Mouse (Mus musculus): ENCODE measurements around the gene Arhgef2. TPM values are rescaled to one million over a fixed set of nuclear protein-coding genes. Genes with fewer than 3 reads are reported as not detected.

The Arhgef2 gene
- 83.5 and 83.9 TPM in 2 replicates for polyA plus RNA-seq (2012; rRNA removed)

GRCm38 (mm10) chr3:88605666-88606065, at the start of gene Arhgef2:
TSS of gene Arhgef2 (plus strand) at chr3:88605966.

GRCm38 (mm10) chr3:88575540-88575939, 30.2 kb upstream of the Arhgef2 start, which contains the start of gene Ssr2:
TSS of gene Ssr2 (plus strand) at chr3:88575876.

GRCm38 (mm10) chr3:88652846-88653515, 47.2 kb downstream of the Arhgef2 start, which contains the start of gene Rxfp4:
TSS of gene Rxfp4 (minus strand) at chr3:88653142.

GRCm38 (mm10) chr3:88684980-88685941, 79.5 kb downstream of the Arhgef2 start, which contains the start of gene Khdc4:
TSS of gene Khdc4 (plus strand) at chr3:88685803.

Other genes starting within 250 kb of the Arhgef2 start
- 35.6 and 45.5 TPM in 2 replicates for gene Paqr6, start 241.4 kb upstream of the Arhgef2 start, polyA plus RNA-seq (2012; rRNA removed)
- 0.33 and 0.38 TPM in 2 replicates for gene Bglap3, start 233.2 kb upstream of the Arhgef2 start, polyA plus RNA-seq (2012; rRNA removed)
- gene Bglap2, start 227.3 kb upstream of the Arhgef2 start, polyA plus RNA-seq (2012; rRNA removed), result not detected in 2 replicates
- gene Bglap, start 221.5 kb upstream of the Arhgef2 start, polyA plus RNA-seq (2012; rRNA removed), result not detected in 2 replicates
- gene Pmf1, start 195.6 kb upstream of the Arhgef2 start, polyA plus RNA-seq (2012; rRNA removed), result 107 and 123 TPM in 2 replicates
- gene Slc25a44, start 180.8 kb upstream of the Arhgef2 start, polyA plus RNA-seq (2012; rRNA removed), result 31.8 and 37.9 TPM in 2 replicates
- gene Sema4a, start 144.8 kb upstream of the Arhgef2 start, polyA plus RNA-seq (2012; rRNA removed), result 40.9 and 48.8 TPM in 2 replicates
- gene Lmna, start 96.0 kb upstream of the Arhgef2 start, polyA plus RNA-seq (2012; rRNA removed), result 370 and 373 TPM in 2 replicates
- 17.5 and 19.7 TPM in 2 replicates for gene Mex3a, start 73.6 kb upstream of the Arhgef2 start, polyA plus RNA-seq (2012; rRNA removed)
- 41.8 and 42.1 TPM in 2 replicates for gene Rab25, start 57.7 kb upstream of the Arhgef2 start, polyA plus RNA-seq (2012; rRNA removed)
- 134 and 152 TPM in 2 replicates for gene Lamtor2, start 52.9 kb upstream of the Arhgef2 start, polyA plus RNA-seq (2012; rRNA removed)
- gene Ubqln4, start 52.2 kb upstream of the Arhgef2 start, polyA plus RNA-seq (2012; rRNA removed), result 89.1 and 108 TPM in 2 replicates
- 219 and 314 TPM in 2 replicates for gene Ssr2, start 30.1 kb upstream of the Arhgef2 start, polyA plus RNA-seq (2012; rRNA removed)
- gene Rxfp4, start 47.2 kb downstream of the Arhgef2 start, polyA plus RNA-seq (2012; rRNA removed), result not detected in 2 replicates
- gene Khdc4, start 79.8 kb downstream of the Arhgef2 start, polyA plus RNA-seq (2012; rRNA removed), result 54.8 and 71.4 TPM in 2 replicates
- gene Rit1, start 110.9 kb downstream of the Arhgef2 start, polyA plus RNA-seq (2012; rRNA removed), result 41.5 and 49.2 TPM in 2 replicates
- gene Syt11, start 169.2 kb downstream of the Arhgef2 start, polyA plus RNA-seq (2012; rRNA removed), result 12.0 and 14.1 TPM in 2 replicates
- gene Gon4l, start 229.3 kb downstream of the Arhgef2 start, polyA plus RNA-seq (2012; rRNA removed), result 16.0 and 17.5 TPM in 2 replicates

Measured in ovary, adult 2 months (tissue).